Mouse (Mus musculus) heart, embryonic 13.5 days (tissue): Measurements from ENCODE around the gene Pfas. TPM values are rescaled to one million over a fixed set of nuclear protein-coding genes. Genes with fewer than 3 reads are reported as not detected.
"Not testable (repeated sequence)": the region's sequence is repeated elsewhere in the genome, so short reads cannot be mapped to it uniquely, and the experiment has no call there.

Experiments
- ATAC-seq: fragments of 200-750 bp; cut with Nextera tagmentation; 2 replicates; pipeline ENCODE4 v1.8.0; 2017; ENCODE audit warnings: moderate TSS enrichment; ENCODE audit not compliant: insufficient number of reproducible peaks, low FRiP score, low TSS enrichment; ENCODE audit errors: extremely low read depth
- H3K27ac ChIP-seq: fragments of 300-500 bp; sonication (generic); replicated peaks from 2 replicates; pipeline ENCODE4 v1.5.1; 2015; ENCODE audit warnings: moderate library complexity, mild to moderate bottlenecking, inconsistent platforms
- H3K27me3 ChIP-seq: fragments of 300-500 bp; sonication (generic); replicated peaks from 2 replicates; pipeline ENCODE4 v1.6.1; 2015; ENCODE audit warnings: mild to moderate bottlenecking, inconsistent platforms
- H3K36me3 ChIP-seq: fragments of 300-500 bp; sonication (generic); 2 replicates; pipeline ENCODE4 v1.6.1; 2015; ENCODE audit warnings: mild to moderate bottlenecking, inconsistent platforms
- H3K4me1 ChIP-seq: fragments of 300-500 bp; sonication (generic); 2 replicates; pipeline ENCODE4 v1.6.1; 2015; ENCODE audit warnings: inconsistent platforms
- H3K4me2 ChIP-seq: fragments of 300-500 bp; sonication (generic); 2 replicates; pipeline ENCODE4 v1.6.1; 2015; ENCODE audit warnings: inconsistent platforms, mild to moderate bottlenecking, moderate library complexity
- H3K4me3 ChIP-seq: fragments of 300-500 bp; sonication (generic); 2 replicates; pipeline ENCODE4 v1.5.1; 2015; ENCODE audit warnings: moderate library complexity, mild to moderate bottlenecking, inconsistent platforms
- H3K9ac ChIP-seq: fragments of 300-500 bp; sonication (generic); 2 replicates; pipeline ENCODE4 v1.6.1; 2015; ENCODE audit warnings: inconsistent platforms, mild to moderate bottlenecking, moderate library complexity
- H3K9me3 ChIP-seq: fragments of 300-500 bp; sonication (generic); 2 replicates; pipeline ENCODE4 v1.6.1; 2016; ENCODE audit warnings: inconsistent platforms
- WGBS: fragments of 180-500 bp; shearing (Covaris S2); methylation state at CpG from one replicate; pipeline ENCODE4 v1.1.7; 2015; ENCODE audit warnings: mixed read lengths; 5-methylcytosine and 5-hydroxymethylcytosine counted together
- polyA plus RNA-seq: library from polyadenylated mRNA; unstranded; fragments of >200 nt; fragmentation: Nextera tagmentation; extraction: Ambion mirVana; gene quantifications from 2 replicates; pipeline ENCODE4 v1.2.1, GENCODE M21; 2015

Pfas gene
- polyA plus RNA-seq, 1 experiment from 2014 or later, result 19.9 TPM

GRCm38 (mm10) chr11:68987365-68987882 is 20.8 kb downstream of the Pfas start:
- Histone ChIP-seq H3K36me3 (peaks cover 66% of the 10 kb centered on the region), H3K4me1 (no peaks in the 10 kb centered on the region), H3K27me3 (no peaks in the 10 kb centered on the region), H3K4me3 (no peak overlapping the region), H3K4me2 (no peak overlapping the region), H3K9ac (no peak overlapping the region), H3K27ac (no peak overlapping the region), H3K9me3 (no peaks in the 10 kb centered on the region)
- no peak for ATAC-seq
- 84% methylated on average over 11 of the region's 11 CpGs for WGBS

DNA sequence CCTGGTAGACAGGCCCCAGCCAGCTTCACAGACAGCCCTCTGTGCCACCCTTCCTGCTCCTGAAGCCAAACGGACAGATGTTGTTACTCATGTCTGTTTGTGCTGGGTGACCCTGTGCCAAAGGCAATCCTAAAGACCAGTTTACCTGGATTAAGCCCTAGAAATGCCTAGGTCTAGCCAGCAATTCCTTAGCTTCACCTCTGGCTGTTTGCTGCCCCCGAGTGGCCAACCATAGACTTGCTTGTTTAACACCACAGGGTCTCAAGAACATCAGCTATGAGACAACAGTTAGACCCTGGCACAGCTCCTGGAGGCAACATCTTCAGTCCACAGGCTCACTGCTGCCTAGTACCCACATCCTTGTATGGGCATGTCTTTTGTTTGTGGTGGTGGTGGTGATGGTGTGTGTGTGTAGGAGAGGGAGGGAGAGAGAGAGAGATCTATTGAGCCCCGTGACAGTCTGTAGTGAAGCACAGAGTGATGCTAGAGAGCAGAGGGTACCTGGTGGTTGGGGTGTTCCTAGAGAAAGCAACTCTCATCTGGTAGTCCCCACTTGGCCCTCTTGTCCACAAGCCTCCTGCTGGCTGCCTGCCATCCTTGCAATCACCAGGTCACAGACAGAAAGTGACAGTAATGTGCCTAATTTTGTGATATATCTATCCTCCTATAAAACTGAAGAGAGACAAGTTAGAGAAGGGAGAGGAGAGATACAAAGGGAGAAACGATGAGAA is 25.5 kb downstream of the Pfas start:
- no peaks in the 10 kb centered on the region for H3K9me3 ChIP-seq
- no peak overlapping the region for H3K4me2 ChIP-seq
- peaks cover 20% of the 10 kb centered on the region for H3K36me3 ChIP-seq
- ATAC-seq, result no peak
- H3K4me3 ChIP-seq, result no peak overlapping the region
- H3K9ac ChIP-seq, result peak overlapping the region; percentile 24; the same call in 1 of the 2 replicates
- H3K27ac ChIP-seq, result no peak overlapping the region
- WGBS, result 29% methylated on average over 4 of the region's 4 CpGs
- H3K4me1 ChIP-seq, result no peaks in the 10 kb centered on the region
- H3K27me3 ChIP-seq, result no peaks in the 10 kb centered on the region

GRCm38 (mm10) chr11:68980919-68981318 is 27.3 kb downstream of the Pfas start:
- H3K9me3 ChIP-seq, result no peaks in the 10 kb centered on the region
- 0 out of 2 replicates have a peak, but pooled peaks cover 1% of the 10 kb centered on the region for H3K27me3 ChIP-seq
- 58% methylated on average over 3 of the region's 3 CpGs for WGBS
- no peak for ATAC-seq
- no peak overlapping the region for H3K4me3 ChIP-seq
- peaks cover 7% of the 10 kb centered on the region; the same call in 1 of the 2 replicates for H3K36me3 ChIP-seq
- H3K4me1 ChIP-seq, result no peaks in the 10 kb centered on the region
- no peak overlapping the region for H3K27ac ChIP-seq
- H3K9ac ChIP-seq, result no peak overlapping the region
- H3K4me2 ChIP-seq, result no peak overlapping the region

DNA sequence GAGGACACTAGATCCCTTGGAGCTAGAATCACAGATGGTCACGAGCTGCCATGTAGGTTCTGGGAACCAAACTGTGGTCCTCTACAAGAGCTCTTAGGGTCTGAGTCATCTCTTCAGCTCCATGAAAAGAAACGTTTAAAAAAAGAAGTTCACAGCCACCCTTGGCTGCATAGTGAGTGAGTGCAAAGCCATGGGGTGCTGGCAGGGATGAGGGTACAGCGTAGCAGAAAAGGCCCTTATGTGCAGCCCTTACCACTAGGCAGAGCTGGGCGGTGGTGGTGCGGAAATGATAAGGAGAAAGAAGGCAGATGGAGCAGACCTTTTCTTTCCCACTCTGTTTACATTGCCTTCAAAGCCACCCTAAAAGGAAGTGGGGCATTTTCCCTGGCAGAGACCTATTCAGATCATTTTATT is 28.9 kb downstream of the Pfas start:
- Histone ChIP-seq H3K4me1 (no peaks in the 10 kb centered on the region), H3K9ac (no peak overlapping the region), H3K4me2 (no peak overlapping the region), H3K9me3 (no peaks in the 10 kb centered on the region), H3K27me3 (peaks cover 6% of the 10 kb centered on the region; the same call in 1 of the 2 replicates), H3K4me3 (no peak overlapping the region), H3K27ac (no peak overlapping the region; the same call in 1 of the 2 replicates), H3K36me3 (no peaks in the 10 kb centered on the region)
- WGBS, result 52% methylated on average over 5 of the region's 5 CpGs
- no peak for ATAC-seq

GRCm38 (mm10) chr11:68975601-68976000 is 32.7 kb downstream of the Pfas start:
- Histone ChIP-seq H3K9ac (no peak overlapping the region), H3K4me1 (peaks cover 26% of the 10 kb centered on the region), H3K36me3 (no peaks in the 10 kb centered on the region), H3K4me2 (no peak overlapping the region), H3K4me3 (no peak overlapping the region), H3K9me3 (no peaks in the 10 kb centered on the region), H3K27me3 (peaks cover 6% of the 10 kb centered on the region; the same call in 1 of the 2 replicates), H3K27ac (no peak overlapping the region)
- no peak for ATAC-seq
- WGBS, result 88% methylated on average over 1 of the region's 1 CpGs

- H3K36me3 ChIP-seq, result no peaks in the 10 kb centered on the region
- H3K4me2 ChIP-seq, result peak within 1 kb of the TSS; percentile 69
- H3K4me1 ChIP-seq, result peaks cover 31% of the 10 kb centered on the region
- no peak within 1 kb of the TSS for H3K27ac ChIP-seq
- peaks cover 6% of the 10 kb centered on the region; the same call in 1 of the 2 replicates for H3K27me3 ChIP-seq
- ATAC-seq, result no peak
- peak within 1 kb of the TSS; percentile 59 for H3K4me3 ChIP-seq
- H3K9ac ChIP-seq, result peak within 1 kb of the TSS; percentile 74
- H3K9me3 ChIP-seq, result no peaks in the 10 kb centered on the region
- WGBS, result 74% methylated on average over 7 of the region's 7 CpGs
Observed at GRCm38 (mm10) chr11:68975085-68975484, 33.2 kb downstream of the Pfas start, which contains the start of gene Rangrf. Gene Rangrf, minus strand, starts transcription at chr11:68975185.

DNA sequence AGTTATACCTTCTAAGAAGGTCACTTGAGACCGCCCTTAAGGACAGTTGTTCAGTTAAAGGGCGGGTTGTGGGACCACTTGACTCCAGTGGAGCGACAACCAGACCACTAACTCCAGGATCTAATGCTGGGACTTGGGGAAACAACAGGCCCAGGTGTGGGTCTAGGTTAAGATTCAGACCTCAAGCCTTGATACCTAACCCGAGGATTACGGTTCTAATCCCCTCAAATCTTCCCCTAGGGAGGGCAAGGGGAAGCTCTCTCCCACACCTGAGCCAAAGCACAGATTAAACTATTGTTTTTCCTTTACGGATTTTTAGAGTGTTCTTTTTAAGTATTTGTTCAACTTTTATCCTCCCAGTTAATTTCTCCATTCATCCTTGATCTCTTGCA is 34.2 kb downstream of the Pfas start:
- 33% methylated on average over 6 of the region's 6 CpGs for WGBS
- H3K9me3 ChIP-seq, result no peaks in the 10 kb centered on the region
- H3K27ac ChIP-seq, result no peak overlapping the region
- peak overlapping the region; percentile 69 for H3K4me2 ChIP-seq
- H3K36me3 ChIP-seq, result no peaks in the 10 kb centered on the region
- peaks cover 7% of the 10 kb centered on the region; the same call in 1 of the 2 replicates for H3K27me3 ChIP-seq
- peaks cover 35% of the 10 kb centered on the region for H3K4me1 ChIP-seq
- H3K9ac ChIP-seq, result peak overlapping the region; percentile 74
- ATAC-seq, result no peak
- H3K4me3 ChIP-seq, result peak overlapping the region; percentile 59

- Histone ChIP-seq H3K27ac (peak overlapping the region; percentile 20; the same call in 1 of the 2 replicates), H3K4me3 (peak overlapping the region; percentile 59), H3K27me3 (peaks cover 13% of the 10 kb centered on the region; the same call in 1 of the 2 replicates), H3K9ac (peak overlapping the region; percentile 74), H3K4me1 (peaks cover 38% of the 10 kb centered on the region), H3K4me2 (peak overlapping the region; percentile 69)
- 0% methylated on average over 38 of the region's 38 CpGs for WGBS
- not testable (repeated sequence) for H3K36me3 ChIP-seq, H3K9me3 ChIP-seq
- ATAC-seq, result peak; percentile 78
Observed at GRCm38 (mm10) chr11:68973250-68974058, 34.8 kb downstream of the Pfas start.

DNA sequence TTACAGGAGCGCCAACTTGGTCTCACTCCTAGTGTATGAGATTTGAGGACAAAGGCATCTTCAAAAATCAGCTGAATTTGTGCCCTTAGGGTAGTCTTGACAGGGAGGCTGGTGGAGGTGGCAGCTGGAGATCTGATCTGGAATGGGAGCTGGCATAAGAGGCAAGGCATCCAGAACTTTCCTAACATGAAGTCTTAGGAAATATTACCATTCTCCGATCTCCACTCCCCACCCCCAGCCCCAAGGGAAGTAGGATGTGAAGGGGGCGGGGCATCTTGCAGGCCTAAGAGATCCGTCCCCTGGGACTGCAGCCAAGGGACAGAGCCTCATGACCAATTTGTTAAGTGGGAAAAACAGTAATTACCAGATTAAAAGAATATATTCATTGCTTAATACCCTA is 38.0 kb downstream of the Pfas start:
- peaks cover 49% of the 10 kb centered on the region for H3K4me1 ChIP-seq
- no peak overlapping the region for H3K4me3 ChIP-seq
- H3K9me3 ChIP-seq, result no peaks in the 10 kb centered on the region
- no peak overlapping the region for H3K27ac ChIP-seq
- H3K9ac ChIP-seq, result no peak overlapping the region
- H3K27me3 ChIP-seq, result peaks cover 8% of the 10 kb centered on the region; the same call in 1 of the 2 replicates
- no peaks in the 10 kb centered on the region for H3K36me3 ChIP-seq
- ATAC-seq, result no peak
- WGBS, result 70% methylated on average over 4 of the region's 4 CpGs
- no peak overlapping the region for H3K4me2 ChIP-seq

DNA sequence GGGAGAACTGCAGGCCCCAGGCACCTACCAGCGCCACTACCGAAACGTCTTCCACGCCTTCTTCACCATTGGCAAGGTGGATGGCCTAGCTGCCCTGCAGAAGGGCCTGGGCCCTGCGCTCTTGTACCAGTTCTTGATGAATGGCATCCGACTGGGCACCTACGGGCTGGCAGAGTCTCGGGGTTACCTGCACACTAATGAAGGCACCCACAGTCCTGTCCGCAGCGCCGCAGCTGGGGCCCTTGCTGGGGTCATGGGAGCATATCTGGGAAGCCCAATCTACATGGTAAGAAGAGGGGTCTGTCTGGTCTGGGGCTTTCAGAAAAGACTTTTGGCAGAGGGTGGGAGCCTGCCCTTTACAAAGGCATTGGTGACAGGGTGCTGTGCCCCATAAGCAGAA is 39.5 kb downstream of the Pfas start:
- Histone ChIP-seq H3K9me3 (no peaks in the 10 kb centered on the region), H3K27ac (no peak overlapping the region), H3K9ac (peak overlapping the region; percentile 79), H3K27me3 (peaks cover 8% of the 10 kb centered on the region; the same call in 1 of the 2 replicates), H3K36me3 (no peaks in the 10 kb centered on the region), H3K4me3 (no peak overlapping the region; the same call in 1 of the 2 replicates), H3K4me1 (peaks cover 46% of the 10 kb centered on the region), H3K4me2 (peak overlapping the region; percentile 96)
- 80% methylated on average over 11 of the region's 11 CpGs for WGBS
- ATAC-seq, result no peak
